In genomic region chr8:111521713-111522429, GRCm38 (mm10) we compare ENCODE assay signal across 8 mouse cellular contexts. TPM values are rescaled to one million over a fixed set of nuclear protein-coding genes. Genes with fewer than 3 reads are reported as not detected.
DNase-seq lines count a peak whose midpoint lies in the region; ATAC-seq and TF ChIP-seq lines count a peak whose summit lies in the region.

Gene Wdr59, minus strand, starts transcription at chr8:111522092.

- peaks cover 4% of the 10 kb centered on the region; the same call in 1 of the 2 replicates for H3K79me2 ChIP-seq in heart, adult 2 months (replicated peaks; ENCODE audit: control insufficient read depth, insufficient read depth, low read length)

- peak within 1 kb of the TSS; percentile 56 for H3K4me3 ChIP-seq in embryonic facial prominence, embryonic 14.5 days (ENCODE audit: low read depth, low read length)
- H3K4me3 ChIP-seq in heart, adult 2 months: peak within 1 kb of the TSS; percentile 62
- peak within 1 kb of the TSS; percentile 65 for H3K4me3 ChIP-seq in limb, embryonic 13.5 days
- H3K4me3 ChIP-seq in midbrain, embryonic 16.5 days (ENCODE audit: low read depth, low read length): peak within 1 kb of the TSS; percentile 57

- H3K4me1 ChIP-seq in embryonic facial prominence, embryonic 14.5 days (ENCODE audit: control insufficient read depth, insufficient read depth, low read length): no peaks in the 10 kb centered on the region
- peaks cover 1% of the 10 kb centered on the region; the same call in 1 of the 2 replicates for H3K4me1 ChIP-seq in heart, adult 2 months (ENCODE audit: control insufficient read depth, insufficient read depth, low read length)
- peaks cover 8% of the 10 kb centered on the region for H3K4me1 ChIP-seq in limb, embryonic 13.5 days
- peaks cover 7% of the 10 kb centered on the region for H3K4me1 ChIP-seq in midbrain, embryonic 16.5 days (ENCODE audit: control insufficient read depth, insufficient read depth, low read length)

- H3K4me2 ChIP-seq in embryonic facial prominence, embryonic 14.5 days (ENCODE audit: low read depth, low read length): peak within 1 kb of the TSS; percentile 73
- H3K4me2 ChIP-seq in limb, embryonic 13.5 days (replicated peaks): peak within 1 kb of the TSS; percentile 74
- H3K4me2 ChIP-seq in midbrain, embryonic 16.5 days (ENCODE audit: low read length): peak within 1 kb of the TSS; percentile 62

- WGBS in embryonic facial prominence, embryonic 14.5 days: under 1% methylated on average over 24 of the region's 34 CpGs
- WGBS in heart, adult 2 months: 1% methylated on average over 34 of the region's 34 CpGs
- under 1% methylated on average over 34 of the region's 34 CpGs for WGBS in limb, embryonic 13.5 days
- WGBS in midbrain, embryonic 16.5 days: under 1% methylated on average over 34 of the region's 34 CpGs

- H3K27ac ChIP-seq in embryonic facial prominence, embryonic 14.5 days (replicated peaks; ENCODE audit: low read depth, low read length): no peak within 1 kb of the TSS
- peak within 1 kb of the TSS; percentile 81 for H3K27ac ChIP-seq in heart, adult 2 months
- no peak within 1 kb of the TSS for H3K27ac ChIP-seq in limb, embryonic 13.5 days
- H3K27ac ChIP-seq in midbrain, embryonic 16.5 days (ENCODE audit: low read length): peak within 1 kb of the TSS; percentile 69

- H3K27me3 ChIP-seq in embryonic facial prominence, embryonic 14.5 days (replicated peaks; ENCODE audit: control insufficient read depth, insufficient read depth, low read length): no peaks in the 10 kb centered on the region
- H3K27me3 ChIP-seq in heart, adult 2 months (ENCODE audit: control insufficient read depth, insufficient read depth, low read length): no peaks in the 10 kb centered on the region
- no peaks in the 10 kb centered on the region for H3K27me3 ChIP-seq in limb, embryonic 13.5 days
- no peaks in the 10 kb centered on the region for H3K27me3 ChIP-seq in midbrain, embryonic 16.5 days (ENCODE audit: control insufficient read depth, insufficient read depth, low read depth, low read length)

- no peaks in the 10 kb centered on the region for H3K9me3 ChIP-seq in embryonic facial prominence, embryonic 14.5 days (ENCODE audit: control insufficient read depth, low read length)
- no peaks in the 10 kb centered on the region for H3K9me3 ChIP-seq in limb, embryonic 13.5 days
- no peaks in the 10 kb centered on the region for H3K9me3 ChIP-seq in midbrain, embryonic 16.5 days (replicated peaks; ENCODE audit: control insufficient read depth, low read length, poor library complexity, severe bottlenecking)

- TF ChIP-seq POLR2A in heart, adult 2 months (IDR thresholded peaks at IDR 0.05; ENCODE audit: insufficient read depth, low read depth, low read length): peak; percentile 42

- intact Hi-C loops in heart, adult 2 months (cut with DNase I): loop anchor here (5.0 kb wide), 1 partner anchor 120 kb away; the partner anchor contains the start of gene Zfp1

- peak; percentile 99 for ATAC-seq in embryonic facial prominence, embryonic 14.5 days (ENCODE audit: low read depth)
- ATAC-seq in limb, embryonic 13.5 days (ENCODE audit: low FRiP score, low read depth): peak; percentile 99
- ATAC-seq in midbrain, embryonic 16.5 days: peak; percentile 98

- H3K9ac ChIP-seq in embryonic facial prominence, embryonic 14.5 days (ENCODE audit: low read depth, low read length): peak within 1 kb of the TSS; percentile 59
- H3K9ac ChIP-seq in heart, adult 2 months (ENCODE audit: low read depth, low read length): peak within 1 kb of the TSS; percentile 57
- peak within 1 kb of the TSS; percentile 70 for H3K9ac ChIP-seq in limb, embryonic 13.5 days
- H3K9ac ChIP-seq in midbrain, embryonic 16.5 days (ENCODE audit: low read depth, low read length): peak within 1 kb of the TSS; percentile 68

- TF ChIP-seq CTCF in heart, adult 2 months (IDR thresholded peaks at IDR 0.05): peak; percentile 45

- peak; percentile 100 for DNase-seq in 3T3-L1 (ENCODE audit: low read depth, low spot score)
- DNase-seq in adrenal gland, postnatal 4 days (ENCODE audit: low spot score in 2 of 2): peak; percentile 81 to 94
- DNase-seq in embryonic facial prominence, embryonic 14.5 days (ENCODE audit: low spot score): peak; percentile 99
- DNase-seq in heart, adult 2 months: peak; percentile 94 to 97
- DNase-seq in kidney, adult 8-10 months: peak; percentile 98 to 99
- peak; percentile 90 to 99 for DNase-seq in spleen, postnatal 10 days (ENCODE audit: low spot score in 2 of 2)

- H3K36me3 ChIP-seq in embryonic facial prominence, embryonic 14.5 days (ENCODE audit: control insufficient read depth, insufficient read depth, low read length): no peaks in the 10 kb centered on the region
- H3K36me3 ChIP-seq in heart, adult 2 months (ENCODE audit: control insufficient read depth, insufficient read depth, low read length): no peaks in the 10 kb centered on the region
- H3K36me3 ChIP-seq in limb, embryonic 13.5 days: no peaks in the 10 kb centered on the region
- no peaks in the 10 kb centered on the region for H3K36me3 ChIP-seq in midbrain, embryonic 16.5 days (ENCODE audit: control insufficient read depth, insufficient read depth, low read length)

- no peak for TF ChIP-seq EP300 in heart, adult 2 months (IDR thresholded peaks at IDR 0.05; ENCODE audit: insufficient read depth, low read depth, low read length)

RNA-seq across cellular contexts. Expression of gene Wdr59, which starts in this region (rescaled TPM):
- total RNA-seq in adrenal gland, postnatal 4 days (2021): 10 to 100 TPM; 16.1 to 16.4 TPM
- 4.6 and 4.7 TPM in 2 replicates for polyA plus RNA-seq in embryonic facial prominence, embryonic 14.5 days (2014; fragmentation: Nextera tagmentation; extraction: Ambion mirVana)
- total RNA-seq in heart, adult 2 months (2021): 1 to 10 TPM; 6.9 to 7.0 TPM
- polyA plus RNA-seq in heart, adult 2 months (2012; rRNA removed): 5.4 and 8.3 TPM in 2 replicates
- 7.9 and 8.5 TPM in 2 replicates for polyA plus RNA-seq in limb, embryonic 13.5 days (2015; fragmentation: Nextera tagmentation; extraction: Ambion mirVana)
- 8.0 and 9.1 TPM in 2 replicates for polyA plus RNA-seq in midbrain, embryonic 16.5 days (2015; fragmentation: Nextera tagmentation; extraction: Ambion mirVana)

Comparison
In these comparisons a context has a peak if more than half of its experiments do, and no peak if none do; other contexts are left out.
1. H3K27ac ChIP-seq: peak in heart, adult 2 months (single experiment) and midbrain, embryonic 16.5 days (single experiment); none in embryonic facial prominence, embryonic 14.5 days (single experiment) and limb, embryonic 13.5 days (single experiment).
2. Peak in every context shown above with its lines, with median percentiles within 50 percentile points of each other: DNase-seq, ATAC-seq, H3K4me2 ChIP-seq, H3K4me3 ChIP-seq and H3K9ac ChIP-seq.